Mouse (Mus musculus) embryonic fibroblast, embryonic 13.5 days (primary cell): ENCODE results near the gene Tada2b.

ENCODE experiments used
- CTCF ChIP-seq: IDR thresholded peaks from 2 replicates; pipeline ENCODE4 v1.5.1; 2011; ENCODE audit warnings: mild to moderate bottlenecking, control low read depth, low read length, moderate library complexity, borderline replicate concordance; ENCODE audit not compliant: insufficient read depth
- POLR2A ChIP-seq: IDR thresholded peaks from 2 replicates; pipeline ENCODE4 v1.6.1; 2011; ENCODE audit warnings: low read depth, mild to moderate bottlenecking, control low read depth, low read length, moderate library complexity

- TF ChIP-seq POLR2A (no peak), CTCF (no peak)
Measured at GRCm38 (mm10) chr5:36427831-36428230, 56.3 kb downstream of the Tada2b start.
